Mouse (Mus musculus): ENCODE results near the gene Tle3. TPM values are rescaled to one million over a fixed set of nuclear protein-coding genes. Genes with fewer than 3 reads are reported as not detected.
A peak's percentile ranks its signal among the peaks of the same experiment; 100 is the strongest.

Tle3 gene
- polyA plus RNA-seq, 1 experiment from 2014 or later = 25.4 TPM

- WGBS = 22% methylated on average over 17 of the region's 17 CpGs
- no peaks in the 10 kb centered on the region for H3K9me3 ChIP-seq
- peaks cover 73% of the 10 kb centered on the region for H3K27me3 ChIP-seq (ENCODE audit: insufficient read depth, poor library complexity, severe bottlenecking)
- peak overlapping the region; percentile 76 for H3K27ac ChIP-seq
- H3K4me1 ChIP-seq = peaks cover 31% of the 10 kb centered on the region
- H3K36me3 ChIP-seq = no peaks in the 10 kb centered on the region
- peak; percentile 90 for DNase-seq (ENCODE audit: low spot score)
- peak overlapping the region; percentile 35 for H3K4me3 ChIP-seq
Measured at GRCm38 (mm10) chr9:61360727-61361631, 11.2 kb upstream of the Tle3 start.

- H3K27me3 ChIP-seq (ENCODE audit: insufficient read depth, poor library complexity, severe bottlenecking) = peaks cover 87% of the 10 kb centered on the region
- no peaks in the 10 kb centered on the region for H3K36me3 ChIP-seq
- no peak for DNase-seq (ENCODE audit: low spot score)
- 61% methylated on average over 9 of the region's 9 CpGs for WGBS
- H3K9me3 ChIP-seq = no peaks in the 10 kb centered on the region
- H3K27ac ChIP-seq = no peak overlapping the region
- no peak overlapping the region for H3K4me3 ChIP-seq
- peaks cover 48% of the 10 kb centered on the region for H3K4me1 ChIP-seq
Measured at GRCm38 (mm10) chr9:61363194-61363593, 9.0 kb upstream of the Tle3 start.

- no peaks in the 10 kb centered on the region for H3K36me3 ChIP-seq
- H3K4me1 ChIP-seq = peaks cover 57% of the 10 kb centered on the region
- H3K27ac ChIP-seq = no peak overlapping the region
- no peak for DNase-seq (ENCODE audit: low spot score)
- 32% methylated on average over 9 of the region's 9 CpGs for WGBS
- H3K27me3 ChIP-seq (ENCODE audit: insufficient read depth, poor library complexity, severe bottlenecking) = peaks cover 64% of the 10 kb centered on the region
- no peak overlapping the region for H3K4me3 ChIP-seq
- no peaks in the 10 kb centered on the region for H3K9me3 ChIP-seq
Measured at GRCm38 (mm10) chr9:61366108-61366507, 6.1 kb upstream of the Tle3 start.

- H3K36me3 ChIP-seq = no peaks in the 10 kb centered on the region
- H3K9me3 ChIP-seq = no peaks in the 10 kb centered on the region
- no peak overlapping the region for H3K27ac ChIP-seq
- WGBS = 23% methylated on average over 4 of the region's 4 CpGs
- no peak for DNase-seq (ENCODE audit: low spot score)
- H3K4me3 ChIP-seq = no peak overlapping the region
- peaks cover 60% of the 10 kb centered on the region for H3K27me3 ChIP-seq (ENCODE audit: insufficient read depth, poor library complexity, severe bottlenecking)
- H3K4me1 ChIP-seq = peaks cover 54% of the 10 kb centered on the region
Measured at GRCm38 (mm10) chr9:61367156-61367555, 5.0 kb upstream of the Tle3 start.

- no peak for DNase-seq (ENCODE audit: low spot score)
- Histone ChIP-seq H3K4me1 (peaks cover 53% of the 10 kb centered on the region), H3K27ac (0 out of 2 replicates have a peak overlapping the region, but pooled peaks have one; percentile 22), H3K4me3 (no peak overlapping the region), H3K36me3 (no peaks in the 10 kb centered on the region), H3K9me3 (no peaks in the 10 kb centered on the region), H3K27me3 (ENCODE audit: insufficient read depth, poor library complexity, severe bottlenecking) (peaks cover 52% of the 10 kb centered on the region)
- 21% methylated on average over 6 of the region's 6 CpGs for WGBS
Measured at GRCm38 (mm10) chr9:61367857-61368566, 4.2 kb upstream of the Tle3 start.

GRCm38 (mm10) chr9:61368567-61369240 is 3.5 kb upstream of the Tle3 start:
- Histone ChIP-seq H3K27ac (peak overlapping the region; percentile 77; the same call in 1 of the 2 replicates), H3K4me1 (peaks cover 50% of the 10 kb centered on the region)

GRCm38 (mm10) chr9:61369316-61370273 is 2.6 kb upstream of the Tle3 start:
- WGBS = under 1% methylated on average over 45 of the region's 45 CpGs
- Histone ChIP-seq H3K27ac (peak overlapping the region; percentile 77), H3K4me1 (peaks cover 58% of the 10 kb centered on the region), H3K27me3 (ENCODE audit: insufficient read depth, poor library complexity, severe bottlenecking) (peaks cover 36% of the 10 kb centered on the region), H3K9me3 (no peaks in the 10 kb centered on the region), H3K36me3 (no peaks in the 10 kb centered on the region), H3K4me3 (peak overlapping the region; percentile 59)
- peak; percentile 87 for DNase-seq (ENCODE audit: low spot score)

More at GRCm38 (mm10) chr9:61368567-61369240, 3.5 kb upstream of the Tle3 start:
- no peaks in the 10 kb centered on the region for H3K9me3 ChIP-seq
- H3K36me3 ChIP-seq = no peaks in the 10 kb centered on the region
- WGBS = under 1% methylated on average over 12 of the region's 12 CpGs
- H3K4me3 ChIP-seq = peak overlapping the region; percentile 59
- H3K27me3 ChIP-seq (ENCODE audit: insufficient read depth, poor library complexity, severe bottlenecking) = peaks cover 45% of the 10 kb centered on the region
- DNase-seq (ENCODE audit: low spot score) = peak; percentile 88

- no peaks in the 10 kb centered on the region for H3K9me3 ChIP-seq
- peak overlapping the region; percentile 95 for H3K27ac ChIP-seq
- 0% methylated on average over 23 of the region's 25 CpGs for whole genome bisulfite sequencing
- peak; percentile 99 for DNase-seq (ENCODE audit: low spot score)
- H3K4me1 ChIP-seq = peaks cover 65% of the 10 kb centered on the region
- H3K4me3 ChIP-seq = peak overlapping the region; percentile 80
- H3K27me3 ChIP-seq (ENCODE audit: insufficient read depth, poor library complexity, severe bottlenecking) = peaks cover 27% of the 10 kb centered on the region
- H3K36me3 ChIP-seq = no peaks in the 10 kb centered on the region
Measured at GRCm38 (mm10) chr9:61370454-61370888, 1.7 kb upstream of the Tle3 start.

- Histone ChIP-seq H3K27me3 (ENCODE audit: insufficient read depth, poor library complexity, severe bottlenecking) (peaks cover 21% of the 10 kb centered on the region), H3K36me3 (no peaks in the 10 kb centered on the region), H3K9me3 (no peaks in the 10 kb centered on the region), H3K4me1 (peaks cover 67% of the 10 kb centered on the region), H3K27ac (peak overlapping the region; percentile 95), H3K4me3 (peak overlapping the region; percentile 80)
- DNase-seq (ENCODE audit: low spot score) = peak; percentile 85
- under 1% methylated on average over 66 of the region's 66 CpGs for WGBS
Measured at GRCm38 (mm10) chr9:61370889-61371754, 1.0 kb upstream of the Tle3 start.

GRCm38 (mm10) chr9:61372510-61372975 is 377 bp downstream of the Tle3 start:
- WGBS = under 1% methylated on average over 42 of the region's 42 CpGs
- H3K27ac ChIP-seq = peak overlapping the region; percentile 95
- H3K27me3 ChIP-seq (ENCODE audit: insufficient read depth, poor library complexity, severe bottlenecking) = peaks cover 19% of the 10 kb centered on the region
- DNase-seq (ENCODE audit: low spot score) = peak; percentile 86
- H3K4me1 ChIP-seq = peaks cover 73% of the 10 kb centered on the region
- peak overlapping the region; percentile 80 for H3K4me3 ChIP-seq
- peaks cover 9% of the 10 kb centered on the region; the same call in 1 of the 2 replicates for H3K36me3 ChIP-seq
- H3K9me3 ChIP-seq = no peaks in the 10 kb centered on the region

Data from heart, embryonic 10.5 days (tissue).